Mouse (Mus musculus) thymus, adult 2 months (tissue): ENCODE data around the gene Gm17545. TPM values are rescaled to one million over a fixed set of nuclear protein-coding genes. Genes with fewer than 3 reads are reported as not detected.

ENCODE experiments used
- DNase-seq: peaks from one replicate; pipeline ENCODE4 v3.0.0; 2021
- H3K27ac ChIP-seq: fragments of 200-500 bp; 2 replicates; pipeline ENCODE4 v1.5.1; 2012; ENCODE audit warnings: low read length, control low read depth; ENCODE audit not compliant: control insufficient read depth, insufficient read depth
- H3K27me3 ChIP-seq: fragments of 200-500 bp; 2 replicates; pipeline ENCODE4 v1.6.1; 2012; ENCODE audit warnings: mild to moderate bottlenecking, low read length, moderate library complexity, mixed read lengths; ENCODE audit not compliant: control insufficient read depth, insufficient read depth
- H3K36me3 ChIP-seq: fragments of 200-500 bp; 2 replicates; pipeline ENCODE4 v1.6.1; 2012; ENCODE audit warnings: mild to moderate bottlenecking, low read length, moderate library complexity; ENCODE audit not compliant: control insufficient read depth, insufficient read depth
- H3K4me1 ChIP-seq: fragments of 200-500 bp; replicated peaks from 2 replicates; pipeline ENCODE4 v1.6.1; 2012; ENCODE audit warnings: low read length; ENCODE audit not compliant: control insufficient read depth, insufficient read depth
- H3K4me3 ChIP-seq: fragments of 200-500 bp; 2 replicates; pipeline ENCODE4 v1.5.1; 2012; ENCODE audit warnings: mild to moderate bottlenecking, low read length, control low read depth, moderate library complexity; ENCODE audit not compliant: control insufficient read depth, insufficient read depth
- CTCF ChIP-seq: fragments of 200-500 bp; IDR thresholded peaks from 2 replicates; pipeline ENCODE4 v1.5.1; 2012; ENCODE audit warnings: mild to moderate bottlenecking, control low read depth, low read length, moderate library complexity, borderline replicate concordance; ENCODE audit not compliant: control insufficient read depth, poor library complexity, insufficient read depth; ENCODE audit errors: extremely low read depth
- POLR2A ChIP-seq: fragments of 200-500 bp; IDR thresholded peaks from 2 replicates; pipeline ENCODE4 v1.6.1; 2012; ENCODE audit warnings: mild to moderate bottlenecking, low read length, control low read depth, moderate library complexity; ENCODE audit not compliant: control insufficient read depth, poor library complexity, insufficient read depth; ENCODE audit errors: extremely low read depth
- WGBS: fragments of 180-500 bp; shearing (Covaris S2); methylation state at CpG from one replicate; pipeline ENCODE4 v1.1.7; 2018; 5-methylcytosine and 5-hydroxymethylcytosine counted together
- polyA plus RNA-seq: library from polyadenylated mRNA; depleted of rRNA; stranded (reverse); fragments of >200 nt; gene quantifications from 2 replicates; pipeline ENCODE4 v1.2.3, GENCODE M21; 2012

Gm17545 gene
- polyA plus RNA-seq, 1 experiment = not detected

GRCm38 (mm10) chr9:22468170-22468898 lies 14.2 kb downstream of the Gm17545 start:
- no peak for DNase-seq
- H3K36me3 ChIP-seq = no peaks in the 10 kb centered on the region
- WGBS = 3% methylated on average over 43 of the region's 43 CpGs
- H3K27ac ChIP-seq = peak overlapping the region; percentile 55
- peak overlapping the region; percentile 95 for H3K4me3 ChIP-seq
- H3K4me1 ChIP-seq = no peaks in the 10 kb centered on the region
- no peaks in the 10 kb centered on the region for H3K27me3 ChIP-seq
- TF ChIP-seq POLR2A (peak; percentile 95), CTCF (0 out of 2 replicates have a peak, but pooled peaks have one; percentile 12)

GRCm38 (mm10) chr9:22468899-22469259 lies 14.8 kb downstream of the Gm17545 start:
- no peak overlapping the region for H3K27ac ChIP-seq
- WGBS = 71% methylated on average over 8 of the region's 8 CpGs

GRCm38 (mm10) chr9:22469643-22470042 lies 15.6 kb downstream of the Gm17545 start, which contains the start of gene Rp9:
Gene Rp9, minus strand, starts transcription at chr9:22469743.
- no peak for DNase-seq
- Histone ChIP-seq H3K4me1 (no peaks in the 10 kb centered on the region), H3K27me3 (no peaks in the 10 kb centered on the region), H3K27ac (0 out of 2 replicates have a peak within 1 kb of the TSS, but pooled peaks have one; percentile 22), H3K36me3 (no peaks in the 10 kb centered on the region), H3K4me3 (no peak within 1 kb of the TSS)
- TF ChIP-seq POLR2A (no peak), CTCF (no peak)
- 96% methylated on average over 3 of the region's 3 CpGs for WGBS

More at GRCm38 (mm10) chr9:22468899-22469259, 14.8 kb downstream of the Gm17545 start:
- TF ChIP-seq POLR2A = no peak
- Histone ChIP-seq H3K27me3 (no peaks in the 10 kb centered on the region), H3K4me3 (no peak overlapping the region), H3K4me1 (no peaks in the 10 kb centered on the region), H3K36me3 (no peaks in the 10 kb centered on the region)
- no peak for DNase-seq

- peak within 1 kb of the TSS; percentile 79 for H3K27ac ChIP-seq
- H3K36me3 ChIP-seq = no peaks in the 10 kb centered on the region
- peak within 1 kb of the TSS; percentile 72 for H3K4me3 ChIP-seq
- no peaks in the 10 kb centered on the region for H3K27me3 ChIP-seq
- no peaks in the 10 kb centered on the region for H3K4me1 ChIP-seq
- peak; percentile 96 for DNase-seq
- 1% methylated on average over 25 of the region's 25 CpGs for WGBS
- TF ChIP-seq CTCF (no peak; the same call in 1 of the 2 replicates), POLR2A (peak; percentile 55; the same call in 1 of the 2 replicates)
Measured at GRCm38 (mm10) chr9:22475424-22475868, 21.4 kb downstream of the Gm17545 start, which contains the start of gene Bbs9. Gene Bbs9, plus strand, starts transcription at chr9:22475715.

GRCm38 (mm10) chr9:22476265-22476664 lies 22.2 kb downstream of the Gm17545 start:
- Histone ChIP-seq H3K4me1 (no peaks in the 10 kb centered on the region), H3K4me3 (peak overlapping the region; percentile 0; the same call in 1 of the 2 replicates), H3K27ac (no peak overlapping the region), H3K36me3 (no peaks in the 10 kb centered on the region), H3K27me3 (no peaks in the 10 kb centered on the region)
- peak; percentile 24 for DNase-seq
- TF ChIP-seq CTCF (no peak), POLR2A (no peak)
- WGBS = 4% methylated on average over 10 of the region's 10 CpGs

GRCm38 (mm10) chr9:22478946-22479345 lies 24.9 kb downstream of the Gm17545 start:
- Histone ChIP-seq H3K4me1 (no peaks in the 10 kb centered on the region), H3K36me3 (no peaks in the 10 kb centered on the region), H3K4me3 (no peak overlapping the region), H3K27ac (no peak overlapping the region), H3K27me3 (no peaks in the 10 kb centered on the region)
- DNase-seq = no peak
- TF ChIP-seq POLR2A (no peak), CTCF (no peak)
- 98% methylated on average over 8 of the region's 8 CpGs for WGBS
